Mouse (Mus musculus): ENCODE results near the gene Acss2. TPM values are rescaled to one million over a fixed set of nuclear protein-coding genes. Genes with fewer than 3 reads are reported as not detected.

The Acss2 gene
- polyA plus RNA-seq, 1 experiment from 2014 or later = 20.7 TPM

- no peak overlapping the region for H3K9ac ChIP-seq
- H3K27me3 ChIP-seq (replicated peaks) = no peaks in the 10 kb centered on the region
- H3K36me3 ChIP-seq = no peaks in the 10 kb centered on the region
- no peak overlapping the region for H3K4me3 ChIP-seq (replicated peaks)
- no peaks in the 10 kb centered on the region for H3K4me1 ChIP-seq (replicated peaks)
- WGBS = 74% methylated on average over 4 of the region's 4 CpGs
- ATAC-seq = no peak
- H3K27ac ChIP-seq = no peak overlapping the region
- H3K9me3 ChIP-seq = no peaks in the 10 kb centered on the region
- no peak overlapping the region for H3K4me2 ChIP-seq (replicated peaks)
These were observed 64.7 kb downstream of the Acss2 start for GRCm38 (mm10) chr2:155582384-155582995.

GRCm38 (mm10) chr2:155582996-155583395 lies 65.2 kb downstream of the Acss2 start:
- H3K4me1 ChIP-seq (replicated peaks) = no peaks in the 10 kb centered on the region
- no peak overlapping the region for H3K9ac ChIP-seq
- H3K4me2 ChIP-seq (replicated peaks) = no peak overlapping the region
- no peak overlapping the region for H3K4me3 ChIP-seq (replicated peaks)
- 89% methylated on average over 5 of the region's 5 CpGs for WGBS
- no peaks in the 10 kb centered on the region for H3K36me3 ChIP-seq
- H3K27ac ChIP-seq = no peak overlapping the region
- H3K27me3 ChIP-seq (replicated peaks) = no peaks in the 10 kb centered on the region
- ATAC-seq = no peak
- no peaks in the 10 kb centered on the region for H3K9me3 ChIP-seq

- no peak overlapping the region for H3K4me2 ChIP-seq (replicated peaks)
- no peak overlapping the region for H3K4me3 ChIP-seq (replicated peaks)
- H3K9ac ChIP-seq = no peak overlapping the region
- no peaks in the 10 kb centered on the region for H3K9me3 ChIP-seq
- ATAC-seq = peak; percentile 26; the same call in 1 of the 2 replicates
- no peaks in the 10 kb centered on the region for H3K36me3 ChIP-seq
- 46% methylated on average over 5 of the region's 5 CpGs for WGBS
- H3K27me3 ChIP-seq (replicated peaks) = no peaks in the 10 kb centered on the region
- H3K27ac ChIP-seq = no peak overlapping the region
- no peaks in the 10 kb centered on the region for H3K4me1 ChIP-seq (replicated peaks)
These were observed 66.3 kb downstream of the Acss2 start for GRCm38 (mm10) chr2:155583927-155584530.

GRCm38 (mm10) chr2:155585082-155585481 lies 67.3 kb downstream of the Acss2 start:
- no peaks in the 10 kb centered on the region for H3K9me3 ChIP-seq
- no peaks in the 10 kb centered on the region for H3K4me1 ChIP-seq (replicated peaks)
- no peak overlapping the region for H3K27ac ChIP-seq
- H3K9ac ChIP-seq = no peak overlapping the region
- H3K36me3 ChIP-seq = no peaks in the 10 kb centered on the region
- H3K4me2 ChIP-seq (replicated peaks) = no peak overlapping the region
- H3K27me3 ChIP-seq (replicated peaks) = no peaks in the 10 kb centered on the region
- no peak for ATAC-seq
- no peak overlapping the region for H3K4me3 ChIP-seq (replicated peaks)
- 88% methylated on average over 9 of the region's 9 CpGs for WGBS

- Histone ChIP-seq H3K9ac (no peak overlapping the region), H3K4me3 (replicated peaks) (no peak overlapping the region), H3K27me3 (replicated peaks) (no peaks in the 10 kb centered on the region), H3K4me1 (replicated peaks) (0 out of 2 replicates have a peak, but pooled peaks cover 2% of the 10 kb centered on the region), H3K27ac (no peak overlapping the region), H3K9me3 (no peaks in the 10 kb centered on the region), H3K36me3 (no peaks in the 10 kb centered on the region), H3K4me2 (replicated peaks) (no peak overlapping the region)
- ATAC-seq = peak; percentile 32; the same call in 1 of the 2 replicates
- WGBS = 71% methylated on average over 10 of the region's 10 CpGs
These were observed 67.7 kb downstream of the Acss2 start for GRCm38 (mm10) chr2:155585486-155585885.

- Histone ChIP-seq H3K4me2 (replicated peaks) (no peak overlapping the region), H3K27ac (no peak overlapping the region), H3K36me3 (no peaks in the 10 kb centered on the region), H3K9ac (no peak overlapping the region), H3K9me3 (no peaks in the 10 kb centered on the region), H3K4me1 (replicated peaks) (peaks cover 8% of the 10 kb centered on the region; the same call in 1 of the 2 replicates), H3K27me3 (replicated peaks) (no peaks in the 10 kb centered on the region), H3K4me3 (replicated peaks) (no peak overlapping the region)
- 80% methylated on average over 3 of the region's 3 CpGs for WGBS
- ATAC-seq = no peak
These were observed 70.4 kb downstream of the Acss2 start for GRCm38 (mm10) chr2:155588136-155588535.

- Histone ChIP-seq H3K36me3 (no peaks in the 10 kb centered on the region), H3K4me2 (replicated peaks) (no peak overlapping the region), H3K4me3 (replicated peaks) (no peak overlapping the region), H3K27me3 (replicated peaks) (no peaks in the 10 kb centered on the region), H3K4me1 (replicated peaks) (peaks cover 8% of the 10 kb centered on the region; the same call in 1 of the 2 replicates), H3K9me3 (no peaks in the 10 kb centered on the region), H3K27ac (no peak overlapping the region; the same call in 1 of the 2 replicates), H3K9ac (no peak overlapping the region)
- no peak for ATAC-seq
- 75% methylated on average over 6 of the region's 6 CpGs for WGBS
These were observed 71.8 kb downstream of the Acss2 start for GRCm38 (mm10) chr2:155589521-155589920.

GRCm38 (mm10) chr2:155590876-155591275 lies 73.1 kb downstream of the Acss2 start:
- Histone ChIP-seq H3K9me3 (no peaks in the 10 kb centered on the region), H3K27me3 (replicated peaks) (no peaks in the 10 kb centered on the region), H3K27ac (peak overlapping the region; percentile 87), H3K36me3 (no peaks in the 10 kb centered on the region), H3K9ac (no peak overlapping the region), H3K4me1 (replicated peaks) (peaks cover 8% of the 10 kb centered on the region; the same call in 1 of the 2 replicates), H3K4me3 (replicated peaks) (0 out of 2 replicates have a peak overlapping the region, but pooled peaks have one; percentile 65), H3K4me2 (replicated peaks) (peak overlapping the region; percentile 63)
- 0 out of 2 replicates have a peak, but pooled peaks have one; percentile 16 for ATAC-seq
- WGBS = 81% methylated on average over 2 of the region's 2 CpGs

GRCm38 (mm10) chr2:155591676-155592075 lies 73.9 kb downstream of the Acss2 start:
- H3K36me3 ChIP-seq = no peaks in the 10 kb centered on the region
- no peaks in the 10 kb centered on the region for H3K27me3 ChIP-seq (replicated peaks)
- peak overlapping the region; percentile 65 for H3K4me3 ChIP-seq (replicated peaks)
- ATAC-seq = peak; percentile 10; the same call in 1 of the 2 replicates
- H3K4me1 ChIP-seq (replicated peaks) = peaks cover 8% of the 10 kb centered on the region; the same call in 1 of the 2 replicates
- H3K4me2 ChIP-seq (replicated peaks) = peak overlapping the region; percentile 63
- peak overlapping the region; percentile 87 for H3K27ac ChIP-seq
- H3K9me3 ChIP-seq = no peaks in the 10 kb centered on the region
- 4% methylated on average over 6 of the region's 6 CpGs for WGBS
- peak overlapping the region; percentile 67 for H3K9ac ChIP-seq

GRCm38 (mm10) chr2:155592137-155592853 lies 74.5 kb downstream of the Acss2 start, which contains the start of gene Gss:
Gene Gss, minus strand, starts transcription at chr2:155592810.
- no peaks in the 10 kb centered on the region for H3K27me3 ChIP-seq (replicated peaks)
- H3K36me3 ChIP-seq = no peaks in the 10 kb centered on the region
- H3K4me3 ChIP-seq (replicated peaks) = peak within 1 kb of the TSS; percentile 65
- peaks cover 8% of the 10 kb centered on the region; the same call in 1 of the 2 replicates for H3K4me1 ChIP-seq (replicated peaks)
- no peaks in the 10 kb centered on the region for H3K9me3 ChIP-seq
- peak; percentile 90 for ATAC-seq
- H3K9ac ChIP-seq = peak within 1 kb of the TSS; percentile 67
- WGBS = under 1% methylated on average over 53 of the region's 53 CpGs
- peak within 1 kb of the TSS; percentile 87 for H3K27ac ChIP-seq
- H3K4me2 ChIP-seq (replicated peaks) = peak within 1 kb of the TSS; percentile 63

- H3K36me3 ChIP-seq = no peaks in the 10 kb centered on the region
- H3K9ac ChIP-seq = peak overlapping the region; percentile 67
- H3K4me3 ChIP-seq (replicated peaks) = peak overlapping the region; percentile 65
- WGBS = under 1% methylated on average over 9 of the region's 9 CpGs
- no peak for ATAC-seq
- H3K27ac ChIP-seq = 0 out of 2 replicates have a peak overlapping the region, but pooled peaks have one; percentile 58
- peaks cover 8% of the 10 kb centered on the region; the same call in 1 of the 2 replicates for H3K4me1 ChIP-seq (replicated peaks)
- peak overlapping the region; percentile 63 for H3K4me2 ChIP-seq (replicated peaks)
- no peaks in the 10 kb centered on the region for H3K27me3 ChIP-seq (replicated peaks)
- H3K9me3 ChIP-seq = no peaks in the 10 kb centered on the region
These were observed 75.1 kb downstream of the Acss2 start for GRCm38 (mm10) chr2:155592854-155593283.

- WGBS = 78% methylated on average over 6 of the region's 6 CpGs
- no peak overlapping the region for H3K4me3 ChIP-seq (replicated peaks)
- no peak overlapping the region for H3K9ac ChIP-seq
- no peaks in the 10 kb centered on the region for H3K9me3 ChIP-seq
- no peaks in the 10 kb centered on the region for H3K36me3 ChIP-seq
- no peak for ATAC-seq
- no peak overlapping the region for H3K27ac ChIP-seq
- H3K27me3 ChIP-seq (replicated peaks) = no peaks in the 10 kb centered on the region
- H3K4me1 ChIP-seq (replicated peaks) = peaks cover 6% of the 10 kb centered on the region; the same call in 1 of the 2 replicates
- H3K4me2 ChIP-seq (replicated peaks) = no peak overlapping the region
These were observed 77.8 kb downstream of the Acss2 start for GRCm38 (mm10) chr2:155595516-155595915.
